Mouse (Mus musculus) testis, adult 2 months (tissue): ENCODE results near the gene Tcirg1.

ENCODE experiments used
- CTCF ChIP-seq: fragments of 200-500 bp; IDR thresholded peaks from 2 replicates; pipeline ENCODE4 v1.5.1; 2012; ENCODE audit warnings: low read depth, mild to moderate bottlenecking, inconsistent platforms, low read length, moderate library complexity; ENCODE audit not compliant: control insufficient read depth, insufficient read depth, insufficient replicate concordance
- POLR2A ChIP-seq: fragments of 200-500 bp; IDR thresholded peaks from 2 replicates; pipeline ENCODE4 v1.6.1; 2012; ENCODE audit warnings: low read depth, mild to moderate bottlenecking, inconsistent platforms, low read length, moderate library complexity; ENCODE audit not compliant: control insufficient read depth

DNA sequence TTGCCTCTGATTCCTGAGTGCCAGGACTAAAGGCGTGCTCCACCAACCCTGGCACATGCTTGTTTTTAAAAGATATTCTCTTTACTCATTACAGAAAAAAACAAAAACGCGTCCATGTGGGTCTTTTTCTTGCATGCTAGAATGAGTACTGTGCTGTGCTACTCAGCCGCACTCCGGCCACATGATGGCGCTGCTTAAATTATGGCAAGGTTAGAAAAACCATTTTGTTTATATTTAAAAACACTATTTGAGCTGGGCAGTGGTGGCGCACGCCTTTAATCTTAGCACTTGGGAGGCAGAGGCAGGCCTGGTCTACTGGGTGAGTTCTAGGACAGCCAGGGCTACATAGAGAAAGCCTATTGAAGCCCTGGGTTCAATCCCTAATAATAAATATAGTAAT is 16.8 kb downstream of the Tcirg1 start:
- no peak for TF ChIP-seq POLR2A
- no peak for TF ChIP-seq CTCF
